Mouse (Mus musculus): ENCODE data around the gene Maml2. TPM values are rescaled to one million over a fixed set of nuclear protein-coding genes. Genes with fewer than 3 reads are reported as not detected.
A peak's percentile ranks its signal among the peaks of the same experiment; 100 is the strongest.

Maml2 gene
- polyA plus RNA-seq, 1 experiment = 1.3 TPM

DNA sequence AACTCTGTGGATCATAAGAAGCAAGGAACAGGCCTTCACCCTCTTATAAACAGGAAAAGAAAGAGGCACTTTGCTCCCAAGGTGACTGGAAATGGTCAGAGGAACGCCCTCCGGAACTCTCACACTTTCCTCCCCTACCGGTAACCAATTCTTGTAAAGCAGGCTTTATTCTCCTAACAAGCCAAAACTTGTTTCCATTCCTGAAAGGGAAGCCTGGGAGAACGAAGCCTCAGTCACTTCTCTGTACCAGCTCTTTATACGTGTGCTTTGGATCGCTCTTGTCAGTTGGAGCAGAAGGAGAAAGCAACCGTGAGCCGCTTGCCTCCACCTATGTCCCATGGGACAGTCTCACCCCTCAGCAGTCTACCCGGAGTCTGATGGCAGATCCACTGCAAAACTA lies 262.9 kb downstream of the Maml2 start:
- H3ac ChIP-seq (ENCODE audit: control insufficient read depth, insufficient read length) = no peak overlapping the region

DNA sequence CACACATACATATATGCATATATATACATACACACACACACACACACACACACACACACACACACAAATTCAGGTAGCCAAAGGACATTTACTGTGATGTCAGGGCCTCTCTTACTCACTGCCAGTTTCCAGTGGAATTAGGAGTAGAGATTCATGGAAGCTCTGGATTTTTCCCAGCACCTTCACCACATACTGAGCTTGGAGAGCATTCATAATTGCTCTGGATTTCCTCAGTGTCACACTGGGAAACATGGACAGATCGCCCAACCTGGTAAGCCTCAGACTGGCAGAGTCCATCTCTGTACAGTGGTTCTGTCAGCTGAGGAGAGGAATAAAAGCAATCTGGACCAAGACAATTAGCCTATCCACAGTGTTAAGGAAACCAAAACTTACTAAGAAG lies 263.6 kb downstream of the Maml2 start:
- Histone ChIP-seq H3K79me2 (ENCODE audit: control insufficient read depth, insufficient read depth) (no peaks in the 10 kb centered on the region), H3K36me3 (ENCODE audit: control insufficient read depth, insufficient read depth) (no peaks in the 10 kb centered on the region), H3K4me3 (no peak overlapping the region), H3K27me3 (ENCODE audit: control insufficient read depth, insufficient read depth, insufficient read length) (no peaks in the 10 kb centered on the region), H3K4me2 (ENCODE audit: low read depth) (no peak overlapping the region), H3ac (ENCODE audit: control insufficient read depth, insufficient read length) (no peak overlapping the region)
- TF ChIP-seq CEBPB (IDR thresholded peaks at IDR 0.05; ENCODE audit: insufficient read depth, poor library complexity, severe bottlenecking) = no peak
- no peak for TF ChIP-seq TCF12 (IDR thresholded peaks at IDR 0.05; ENCODE audit: insufficient read depth, poor library complexity, severe bottlenecking)
- TF ChIP-seq USF1 (IDR thresholded peaks at IDR 0.05; ENCODE audit: low read depth) = no peak
- no peak for TF ChIP-seq MAX (IDR thresholded peaks at IDR 0.05; ENCODE audit: low read depth)
- no peak for TF ChIP-seq REST (IDR thresholded peaks at IDR 0.05; ENCODE audit: insufficient read depth, insufficient read length)
- no peak for TF ChIP-seq SRF (IDR thresholded peaks at IDR 0.05; ENCODE audit: control insufficient read depth, insufficient read length, low read depth)
- no peak for TF ChIP-seq POLR2A (IDR thresholded peaks at IDR 0.05; ENCODE audit: insufficient read length, low read depth)
- no peak for TF ChIP-seq MYOG (IDR thresholded peaks at IDR 0.05; ENCODE audit: control insufficient read depth in 1 of 3, insufficient read depth in 1 of 3, insufficient read length in 2 of 3, low read depth in 2 of 3)
- TF ChIP-seq MYOD1 (IDR thresholded peaks at IDR 0.05; ENCODE audit: control insufficient read depth in 1 of 3, insufficient read length in 2 of 3, low read depth in 2 of 3) = no peak
- no peak for TF ChIP-seq TCF3 (IDR thresholded peaks at IDR 0.05; ENCODE audit: insufficient read length, low read depth)
- TF ChIP-seq POLR2AphosphoS2 (IDR thresholded peaks at IDR 0.05; ENCODE audit: insufficient read length, low read depth) = no peak
- no peak for TF ChIP-seq E2F4 (IDR thresholded peaks at IDR 0.05; ENCODE audit: insufficient read depth)

More for the DNA sequence above, 262.9 kb downstream of the Maml2 start:
- Histone ChIP-seq H3K4me3 (no peak overlapping the region), H3K36me3 (ENCODE audit: control insufficient read depth, insufficient read depth) (no peaks in the 10 kb centered on the region), H3K4me2 (ENCODE audit: low read depth) (no peak overlapping the region), H3K27me3 (ENCODE audit: control insufficient read depth, insufficient read depth, insufficient read length) (no peaks in the 10 kb centered on the region), H3K79me2 (ENCODE audit: control insufficient read depth, insufficient read depth) (no peaks in the 10 kb centered on the region)
- TF ChIP-seq E2F4 (IDR thresholded peaks at IDR 0.05; ENCODE audit: insufficient read depth) (no peak), CEBPB (IDR thresholded peaks at IDR 0.05; ENCODE audit: insufficient read depth, poor library complexity, severe bottlenecking) (no peak), POLR2AphosphoS2 (IDR thresholded peaks at IDR 0.05; ENCODE audit: insufficient read length, low read depth) (no peak), MAX (IDR thresholded peaks at IDR 0.05; ENCODE audit: low read depth) (no peak)

DNA sequence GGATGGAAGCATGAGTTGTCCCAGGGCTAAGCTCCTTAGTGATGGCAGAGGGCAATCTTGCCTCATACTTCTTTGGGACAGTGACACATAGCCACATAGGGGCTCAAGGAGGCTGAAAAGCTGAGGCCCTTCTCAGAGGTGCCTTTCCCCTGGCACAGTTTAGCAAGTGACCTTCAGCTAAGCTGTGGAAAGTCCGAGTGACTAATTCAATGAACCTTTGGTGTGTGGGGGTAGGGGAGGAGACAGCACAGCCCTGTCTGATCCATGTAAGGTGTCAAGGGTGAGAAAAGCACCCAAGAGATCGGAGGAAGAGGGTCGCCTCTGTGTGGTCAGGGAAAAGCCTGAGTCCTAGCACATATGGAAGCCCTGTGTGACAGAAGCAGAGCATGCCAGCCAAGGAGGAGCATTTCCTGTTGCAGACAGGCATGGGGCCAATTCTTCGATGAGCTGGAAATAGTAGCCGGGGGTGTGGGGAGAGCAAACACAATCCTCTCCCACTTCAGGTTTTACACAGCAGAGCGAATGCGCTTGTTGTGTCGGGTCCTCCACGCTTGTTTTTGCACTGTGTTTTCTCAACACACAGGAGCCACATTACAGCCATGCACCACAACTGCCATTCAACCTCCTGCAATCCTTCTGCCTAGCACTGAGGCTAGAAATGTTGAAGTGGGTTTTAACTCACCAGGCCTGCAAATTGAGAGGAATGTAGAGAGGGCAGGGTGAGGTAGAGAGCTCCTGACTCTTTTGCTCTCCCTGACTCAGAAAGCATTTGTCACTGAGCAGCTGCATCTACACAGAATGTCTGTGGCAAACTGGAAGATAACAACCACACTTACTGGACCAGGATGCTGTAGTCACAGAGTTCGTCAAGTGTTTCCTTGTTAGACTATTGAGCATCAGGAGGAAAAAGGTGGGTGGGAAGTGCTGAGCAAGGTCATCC lies 266.0 kb downstream of the Maml2 start:
- H3ac ChIP-seq (ENCODE audit: control insufficient read depth, insufficient read length) = no peak overlapping the region
- peak in 2 of 3 experiments; percentile 62 to 79 for TF ChIP-seq MYOD1 (IDR thresholded peaks at IDR 0.05; ENCODE audit: control insufficient read depth in 1 of 3, insufficient read length in 2 of 3, low read depth in 2 of 3)
- no peak for TF ChIP-seq REST (IDR thresholded peaks at IDR 0.05; ENCODE audit: insufficient read depth, insufficient read length)
- TF ChIP-seq POLR2AphosphoS2 (IDR thresholded peaks at IDR 0.05; ENCODE audit: insufficient read length, low read depth) = no peak
- TF ChIP-seq MYOG (IDR thresholded peaks at IDR 0.05; ENCODE audit: control insufficient read depth in 1 of 3, insufficient read depth in 1 of 3, insufficient read length in 2 of 3, low read depth in 2 of 3) = peak in 2 of 3 experiments; percentile 58 to 77
- H3K79me2 ChIP-seq (ENCODE audit: control insufficient read depth, insufficient read depth) = no peaks in the 10 kb centered on the region
- H3K4me3 ChIP-seq = no peak overlapping the region
- H3K36me3 ChIP-seq (ENCODE audit: control insufficient read depth, insufficient read depth) = no peaks in the 10 kb centered on the region
- H3K4me2 ChIP-seq (ENCODE audit: low read depth) = peak overlapping the region; percentile 60
- H3K27me3 ChIP-seq (ENCODE audit: control insufficient read depth, insufficient read depth, insufficient read length) = no peaks in the 10 kb centered on the region

GRCm38 (mm10) chr9:13565343-13566019 lies 267.7 kb downstream of the Maml2 start:
- no peaks in the 10 kb centered on the region for H3K36me3 ChIP-seq (ENCODE audit: control insufficient read depth, insufficient read depth)
- no peaks in the 10 kb centered on the region for H3K27me3 ChIP-seq (ENCODE audit: control insufficient read depth, insufficient read depth, insufficient read length)
- no peak overlapping the region for H3K4me2 ChIP-seq (ENCODE audit: low read depth)
- H3ac ChIP-seq (ENCODE audit: control insufficient read depth, insufficient read length) = no peak overlapping the region
- H3K79me2 ChIP-seq (ENCODE audit: control insufficient read depth, insufficient read depth) = no peaks in the 10 kb centered on the region
- no peak overlapping the region for H3K4me3 ChIP-seq
- peak in 1 of 3 experiments; percentile 65 for TF ChIP-seq MYOD1 (IDR thresholded peaks at IDR 0.05; ENCODE audit: control insufficient read depth in 1 of 3, insufficient read length in 2 of 3, low read depth in 2 of 3)
- no peak for TF ChIP-seq SRF (IDR thresholded peaks at IDR 0.05; ENCODE audit: control insufficient read depth, insufficient read length, low read depth)
- TF ChIP-seq MYOG (IDR thresholded peaks at IDR 0.05; ENCODE audit: control insufficient read depth in 1 of 3, insufficient read depth in 1 of 3, insufficient read length in 2 of 3, low read depth in 2 of 3) = peak in 2 of 3 experiments; percentile 21 to 24
